Mouse (Mus musculus): ENCODE results near the gene Mrpl23.

Mrpl23 gene

GRCm38 (mm10) chr7:142522352-142522751 lies 10.1 kb upstream of the Mrpl23 start:
- DNase-seq (ENCODE audit: low spot score in 2 of 2) = no peak

GRCm38 (mm10) chr7:142523200-142523990 lies 9.1 kb upstream of the Mrpl23 start:
- no peak for DNase-seq (ENCODE audit: low spot score in 2 of 2)

GRCm38 (mm10) chr7:142525342-142526178 lies 6.9 kb upstream of the Mrpl23 start:
- no peak for DNase-seq (ENCODE audit: low spot score in 2 of 2)

- no peak for DNase-seq (ENCODE audit: low spot score in 2 of 2)
Observed at GRCm38 (mm10) chr7:142529350-142529749, 3.1 kb upstream of the Mrpl23 start.

GRCm38 (mm10) chr7:142531973-142532521 lies 439 bp upstream of the Mrpl23 start:
- no peak for DNase-seq (ENCODE audit: low spot score in 2 of 2)

- peak; percentile 64 to 74 for DNase-seq (ENCODE audit: low spot score in 2 of 2)
Observed at GRCm38 (mm10) chr7:142533059-142533855, 771 bp downstream of the Mrpl23 start.

- no peak for DNase-seq (ENCODE audit: low spot score in 2 of 2)
Observed at GRCm38 (mm10) chr7:142535116-142535515, 2.6 kb downstream of the Mrpl23 start.

- DNase-seq (ENCODE audit: low spot score in 2 of 2) = no peak
Observed at GRCm38 (mm10) chr7:142535832-142536231, 3.3 kb downstream of the Mrpl23 start.

- no peak for DNase-seq (ENCODE audit: low spot score in 2 of 2)
Observed at GRCm38 (mm10) chr7:142537181-142537580, 4.7 kb downstream of the Mrpl23 start.

- DNase-seq (ENCODE audit: low spot score in 2 of 2) = peak; percentile 8 to 37
Observed at GRCm38 (mm10) chr7:142537879-142538278, 5.4 kb downstream of the Mrpl23 start.

- no peak for DNase-seq (ENCODE audit: low spot score in 2 of 2)
Observed at GRCm38 (mm10) chr7:142538291-142538690, 5.8 kb downstream of the Mrpl23 start.

GRCm38 (mm10) chr7:142538766-142539165 lies 6.3 kb downstream of the Mrpl23 start:
- no peak for DNase-seq (ENCODE audit: low spot score in 2 of 2)

- no peak for DNase-seq (ENCODE audit: low spot score in 2 of 2)
Observed at GRCm38 (mm10) chr7:142539828-142540227, 7.3 kb downstream of the Mrpl23 start.

- DNase-seq (ENCODE audit: low spot score in 2 of 2) = no peak
Observed at GRCm38 (mm10) chr7:142542771-142543303, 10.4 kb downstream of the Mrpl23 start.

GRCm38 (mm10) chr7:142545967-142546366 lies 13.5 kb downstream of the Mrpl23 start:
- DNase-seq (ENCODE audit: low spot score in 2 of 2) = no peak

GRCm38 (mm10) chr7:142547874-142548273 lies 15.4 kb downstream of the Mrpl23 start:
- DNase-seq (ENCODE audit: low spot score in 2 of 2) = no peak

GRCm38 (mm10) chr7:142548706-142549105 lies 16.2 kb downstream of the Mrpl23 start:
- DNase-seq (ENCODE audit: low spot score in 2 of 2) = no peak

- DNase-seq (ENCODE audit: low spot score in 2 of 2) = no peak
Observed at GRCm38 (mm10) chr7:142549941-142550763, 17.7 kb downstream of the Mrpl23 start.

- no peak for DNase-seq (ENCODE audit: low spot score in 2 of 2)
Observed at GRCm38 (mm10) chr7:142550935-142551373, 18.5 kb downstream of the Mrpl23 start.

GRCm38 (mm10) chr7:142551691-142552090 lies 19.2 kb downstream of the Mrpl23 start:
- DNase-seq (ENCODE audit: low spot score in 2 of 2) = no peak

Data from right cerebral cortex, postnatal 36 days (tissue).